Mouse (Mus musculus) forebrain, postnatal 0 days (tissue): ENCODE measurements around the gene Crebl2. TPM values are rescaled to one million over a fixed set of nuclear protein-coding genes. Genes with fewer than 3 reads are reported as not detected.
A peak's percentile ranks its signal among the peaks of the same experiment; 100 is the strongest.

Source experiments
- ATAC-seq: fragments of 200-750 bp; cut with Nextera tagmentation; 2 replicates; pipeline ENCODE4 v1.8.0; 2017; ENCODE audit warnings: mild to moderate bottlenecking, moderate library complexity
- DNase-seq: peaks from one replicate; pipeline ENCODE4 v3.0.0-alpha.2; 2015
- H3K27ac ChIP-seq: fragments of 300-500 bp; sonication (generic); 2 replicates; pipeline ENCODE4 v1.5.1; 2014; ENCODE audit warnings: low read depth, mild to moderate bottlenecking, antibody characterized with exemption, low read length, moderate library complexity, mixed read lengths
- H3K27me3 ChIP-seq: fragments of 300-500 bp; sonication (generic); 2 replicates; pipeline ENCODE4 v1.6.1; 2014; ENCODE audit warnings: mild to moderate bottlenecking, low read length, mixed read lengths; ENCODE audit not compliant: insufficient read depth
- H3K36me3 ChIP-seq: fragments of 300-500 bp; sonication (generic); 2 replicates; pipeline ENCODE4 v1.6.1; 2014; ENCODE audit warnings: mild to moderate bottlenecking, moderate library complexity; ENCODE audit not compliant: insufficient read depth
- H3K4me1 ChIP-seq: fragments of 300-500 bp; sonication (generic); 2 replicates; pipeline ENCODE4 v1.6.1; 2014; ENCODE audit warnings: antibody characterized with exemption; ENCODE audit not compliant: insufficient read depth
- H3K4me2 ChIP-seq: fragments of 300-500 bp; sonication (generic); 2 replicates; pipeline ENCODE4 v1.6.1; 2014; ENCODE audit warnings: low read depth, mild to moderate bottlenecking, moderate library complexity
- H3K4me3 ChIP-seq: fragments of 300-500 bp; sonication (generic); 2 replicates; pipeline ENCODE4 v1.5.1; 2014; ENCODE audit warnings: low read depth, low read length, mixed read lengths
- H3K9ac ChIP-seq: fragments of 300-500 bp; sonication (generic); 2 replicates; pipeline ENCODE4 v1.6.1; 2014; ENCODE audit warnings: mild to moderate bottlenecking
- H3K9me3 ChIP-seq: fragments of 300-500 bp; sonication (generic); 2 replicates; pipeline ENCODE4 v1.6.1; 2016; ENCODE audit warnings: low read length
- CTCF ChIP-seq: sonication (generic); IDR thresholded peaks from 2 replicates; pipeline ENCODE4 v1.5.1; 2016; ENCODE audit warnings: antibody characterized with exemption, control low read depth, low read depth
- WGBS: fragments of 180-500 bp; shearing (Covaris S2); extraction: QIAGEN DNeasy Blood & Tissue Kit; methylation state at CpG from one replicate; pipeline ENCODE4 v1.1.7; 2014; 5-methylcytosine and 5-hydroxymethylcytosine counted together
- polyA plus RNA-seq: library from polyadenylated mRNA; unstranded; fragments of >200 nt; fragmentation: Nextera tagmentation; extraction: Ambion mirVana; gene quantifications from 2 replicates; pipeline ENCODE4 v1.2.1, GENCODE M21; 2015
- total RNA-seq: library from RNA; depleted of rRNA; stranded (reverse); fragments of >200 nt; gene quantifications from 2 replicates; pipeline ENCODE4 v1.2.3, GENCODE M21; 2014

The Crebl2 gene
- total and polyA plus RNA-seq, 2 experiments from 2014 or later: 2.6 to 7.9 TPM

DNA sequence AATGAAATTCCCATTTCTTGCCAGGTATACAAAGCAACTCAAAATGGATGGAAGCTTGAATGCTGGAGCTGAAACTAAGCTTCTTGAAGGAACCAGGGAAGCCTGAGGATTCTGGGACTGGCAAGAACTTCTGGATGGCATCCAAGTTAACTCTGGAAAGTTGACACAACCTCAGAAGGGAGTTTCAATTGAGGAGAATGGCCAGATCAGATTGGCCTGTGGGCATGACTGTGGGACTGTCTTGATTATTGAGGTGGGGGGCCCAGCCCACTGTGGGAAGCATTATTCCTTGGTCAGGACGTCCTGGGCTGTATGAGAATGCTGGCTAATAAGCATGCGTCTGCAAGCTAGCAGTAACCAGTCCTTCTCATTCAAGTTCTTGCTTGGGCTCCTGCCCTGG lies 50.1 kb downstream of the Crebl2 start:
- DNase-seq: no peak
- whole genome bisulfite sequencing: 24% methylated on average over 2 of the region's 2 CpGs
- Histone ChIP-seq H3K27ac (no peak overlapping the region), H3K4me1 (peaks cover 5% of the 10 kb centered on the region), H3K4me2 (no peak overlapping the region), H3K9ac (no peak overlapping the region), H3K4me3 (no peak overlapping the region), H3K9me3 (no peaks in the 10 kb centered on the region), H3K36me3 (peaks cover 12% of the 10 kb centered on the region), H3K27me3 (no peaks in the 10 kb centered on the region)
- no peak for TF ChIP-seq CTCF
- no peak for ATAC-seq

DNA sequence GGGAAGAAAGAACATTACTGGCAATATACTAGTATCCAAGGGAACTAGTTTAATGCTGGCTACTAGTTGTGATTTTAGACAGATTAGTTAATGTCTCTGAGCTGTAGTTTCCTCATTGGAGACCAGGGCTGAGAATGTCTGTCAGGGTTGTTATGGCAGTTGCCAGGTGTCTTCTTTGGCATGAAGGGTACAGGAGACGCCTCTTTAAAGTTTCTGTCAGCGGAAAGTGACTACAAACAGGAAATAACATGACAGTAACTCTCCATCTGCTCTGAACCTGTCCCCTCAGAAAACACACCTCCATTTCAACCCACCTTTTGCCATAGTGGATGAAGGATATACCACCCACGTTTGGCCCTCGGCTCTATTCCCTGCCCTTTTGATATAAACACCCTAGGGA lies 53.7 kb downstream of the Crebl2 start:
- DNase-seq (no peak), ATAC-seq (no peak)
- H3K4me2 ChIP-seq: no peak overlapping the region
- TF ChIP-seq CTCF: no peak
- H3K27ac ChIP-seq: no peak overlapping the region
- peaks cover 23% of the 10 kb centered on the region for H3K4me1 ChIP-seq
- no peak overlapping the region for H3K4me3 ChIP-seq
- no peak overlapping the region for H3K9ac ChIP-seq
- H3K36me3 ChIP-seq: no peaks in the 10 kb centered on the region
- H3K9me3 ChIP-seq: no peaks in the 10 kb centered on the region
- H3K27me3 ChIP-seq: no peaks in the 10 kb centered on the region
- 85% methylated on average over 4 of the region's 4 CpGs for WGBS

DNA sequence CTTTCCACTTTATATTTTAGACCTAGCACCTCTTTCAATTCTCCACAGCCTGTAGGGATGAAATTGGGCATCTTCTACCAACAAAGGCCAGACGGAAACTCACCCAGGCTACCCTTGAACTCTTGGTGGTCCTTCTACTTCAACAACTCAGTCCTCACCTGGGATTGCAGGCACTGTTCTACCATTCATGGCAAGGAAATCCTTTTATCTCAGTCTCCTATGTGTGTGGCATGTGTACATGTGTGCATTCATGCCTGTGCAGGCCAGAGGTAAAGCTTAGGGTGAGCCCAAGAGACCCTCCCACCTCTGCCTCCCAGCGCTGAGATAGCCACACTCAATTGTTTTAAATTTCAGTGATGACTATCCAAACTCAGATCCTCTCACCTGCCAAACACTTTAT lies 55.6 kb downstream of the Crebl2 start:
- Histone ChIP-seq H3K27ac (no peak overlapping the region), H3K4me1 (peaks cover 32% of the 10 kb centered on the region), H3K27me3 (no peaks in the 10 kb centered on the region), H3K4me2 (peak overlapping the region; percentile 62), H3K4me3 (no peak overlapping the region), H3K36me3 (no peaks in the 10 kb centered on the region), H3K9me3 (no peaks in the 10 kb centered on the region), H3K9ac (no peak overlapping the region)
- ATAC-seq: no peak
- no peak for TF ChIP-seq CTCF
- 88% methylated on average over 2 of the region's 2 CpGs for WGBS
- no peak for DNase-seq

DNA sequence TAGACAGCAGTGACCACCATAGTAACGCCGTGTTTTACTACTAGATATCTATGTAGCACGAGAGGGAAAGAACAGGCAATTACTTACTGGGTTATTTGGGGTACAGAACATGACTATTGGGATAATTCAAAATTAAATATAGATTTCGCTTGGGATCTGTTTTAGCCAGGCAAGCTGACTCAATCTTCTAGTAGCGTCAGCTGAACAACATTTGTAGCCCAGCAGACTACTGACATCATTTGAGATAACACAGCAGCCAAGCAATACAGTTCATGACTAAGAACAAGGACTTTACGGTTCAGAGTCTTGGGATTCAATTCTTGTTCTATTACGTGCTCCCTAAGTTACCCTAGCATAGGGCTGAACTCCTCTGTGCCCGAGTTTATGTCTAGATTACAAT lies 56.5 kb downstream of the Crebl2 start:
- ATAC-seq (no peak), DNase-seq (no peak)
- TF ChIP-seq CTCF: no peak
- no peaks in the 10 kb centered on the region for H3K36me3 ChIP-seq
- peaks cover 32% of the 10 kb centered on the region for H3K4me1 ChIP-seq
- H3K4me3 ChIP-seq: peak overlapping the region; percentile 78
- peak overlapping the region; percentile 62 for H3K4me2 ChIP-seq
- 51% methylated on average over 8 of the region's 8 CpGs for WGBS
- peak overlapping the region; percentile 89; the same call in 1 of the 2 replicates for H3K27ac ChIP-seq
- H3K9ac ChIP-seq: peak overlapping the region; percentile 75
- no peaks in the 10 kb centered on the region for H3K9me3 ChIP-seq
- H3K27me3 ChIP-seq: no peaks in the 10 kb centered on the region

DNA sequence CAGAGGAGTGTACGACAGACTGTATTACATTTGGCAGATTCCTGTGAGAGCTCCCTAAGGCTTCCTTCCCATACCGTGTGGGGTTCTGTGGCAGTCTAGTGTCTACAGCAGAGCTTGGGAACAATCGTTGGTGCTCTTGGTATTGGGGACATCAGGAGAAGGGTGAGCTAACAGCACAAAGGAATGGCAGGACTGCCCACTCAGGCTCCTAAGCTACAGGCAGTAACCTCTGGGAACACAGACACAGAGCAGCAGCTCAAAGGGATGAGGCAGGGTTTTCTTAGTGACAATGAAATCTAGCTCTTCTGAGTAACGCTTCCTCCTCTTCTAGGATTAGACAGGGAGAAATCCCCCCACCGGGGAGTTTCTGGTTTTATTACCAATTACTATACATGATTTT lies 57.1 kb downstream of the Crebl2 start:
- 3% methylated on average over 5 of the region's 5 CpGs for WGBS
- Histone ChIP-seq H3K36me3 (no peaks in the 10 kb centered on the region), H3K4me1 (peaks cover 32% of the 10 kb centered on the region), H3K27ac (peak overlapping the region; percentile 89), H3K4me2 (peak overlapping the region; percentile 62), H3K4me3 (peak overlapping the region; percentile 78), H3K9ac (peak overlapping the region; percentile 75), H3K27me3 (no peaks in the 10 kb centered on the region), H3K9me3 (no peaks in the 10 kb centered on the region)
- ATAC-seq (peak; percentile 11; the same call in 1 of the 2 replicates), DNase-seq (peak; percentile 69)
- no peak for TF ChIP-seq CTCF

DNA sequence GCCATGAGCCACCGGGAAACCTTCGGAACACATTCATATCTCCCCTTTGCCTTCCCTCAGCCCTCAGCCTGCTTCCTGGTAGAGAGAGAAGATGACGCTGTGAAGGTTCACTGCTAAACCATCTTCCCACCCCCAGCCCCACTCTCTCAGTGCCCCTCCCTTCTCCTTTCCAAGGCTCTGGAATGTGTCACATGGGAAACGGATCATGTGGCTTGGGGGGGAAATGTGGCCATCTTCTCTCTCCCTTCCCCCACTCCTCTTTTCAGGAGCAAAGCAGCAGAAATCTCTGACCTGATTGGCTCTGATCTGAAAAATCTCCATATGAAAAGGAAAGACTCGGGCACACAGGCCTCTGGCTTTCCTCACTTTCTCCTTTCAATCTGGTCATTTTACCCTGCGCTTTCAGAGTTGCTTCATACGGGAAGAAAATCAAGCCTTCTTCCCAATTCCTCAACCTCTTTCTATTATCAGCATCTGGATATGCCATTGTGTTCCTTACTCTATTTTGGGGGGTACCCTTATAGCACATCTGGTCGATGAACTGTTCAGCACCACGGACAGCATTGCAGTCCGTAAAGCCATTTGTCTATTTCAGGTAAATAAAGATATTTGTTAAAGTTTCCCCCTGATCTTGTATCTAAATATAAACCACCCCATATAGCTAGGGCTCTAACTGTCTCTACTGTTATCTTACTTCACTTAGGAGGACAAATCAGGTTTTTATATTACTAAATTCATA lies 57.9 kb downstream of the Crebl2 start:
- 1% methylated on average over 10 of the region's 10 CpGs for WGBS
- no peak for TF ChIP-seq CTCF
- peak; percentile 94 for ATAC-seq
- peak overlapping the region; percentile 62 for H3K4me2 ChIP-seq
- H3K4me1 ChIP-seq: peaks cover 32% of the 10 kb centered on the region
- peak overlapping the region; percentile 89 for H3K27ac ChIP-seq
- peak; percentile 95 for DNase-seq
- H3K4me3 ChIP-seq: peak overlapping the region; percentile 78
- no peaks in the 10 kb centered on the region for H3K36me3 ChIP-seq
- H3K9me3 ChIP-seq: no peaks in the 10 kb centered on the region
- H3K9ac ChIP-seq: peak overlapping the region; percentile 75
- no peaks in the 10 kb centered on the region for H3K27me3 ChIP-seq

DNA sequence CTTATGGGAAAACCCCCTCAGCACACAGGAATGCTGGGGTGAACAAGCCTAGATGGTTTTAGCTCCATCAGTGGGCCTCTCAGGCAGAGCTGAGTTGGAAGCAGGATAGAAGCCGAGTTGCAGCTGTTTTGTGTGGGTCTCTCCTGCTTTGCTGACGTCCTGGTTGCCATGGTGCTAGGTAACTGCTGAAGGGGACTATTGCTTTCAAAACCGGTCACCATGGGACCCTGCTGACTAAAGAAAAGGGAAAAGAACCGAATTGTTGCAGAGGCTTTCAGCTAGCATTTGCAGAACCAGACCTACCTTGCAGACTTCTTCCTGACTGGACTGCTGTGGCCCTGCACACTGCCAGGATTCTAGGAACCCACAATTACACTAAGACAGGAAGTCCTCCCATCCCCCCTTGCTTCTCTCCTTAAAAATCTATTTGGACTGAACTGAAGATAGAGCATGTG lies 58.6 kb downstream of the Crebl2 start:
- 3% methylated on average over 4 of the region's 4 CpGs for WGBS
- H3K4me3 ChIP-seq: peak overlapping the region; percentile 78; the same call in 1 of the 2 replicates
- no peaks in the 10 kb centered on the region for H3K36me3 ChIP-seq
- H3K4me1 ChIP-seq: peaks cover 32% of the 10 kb centered on the region
- no peaks in the 10 kb centered on the region for H3K27me3 ChIP-seq
- H3K9me3 ChIP-seq: no peaks in the 10 kb centered on the region
- H3K27ac ChIP-seq: peak overlapping the region; percentile 89
- TF ChIP-seq CTCF: no peak
- DNase-seq: peak; percentile 74
- ATAC-seq: peak; percentile 77
- peak overlapping the region; percentile 62 for H3K4me2 ChIP-seq
- peak overlapping the region; percentile 75 for H3K9ac ChIP-seq
